Comparison of ENCODE assay signal across 25 mouse cellular contexts in genomic region chr9:80465381-80465780, GRCm38 (mm10). TPM values are rescaled to one million over a fixed set of nuclear protein-coding genes. Genes with fewer than 3 reads are reported as not detected.
DNase-seq lines count a peak whose midpoint lies in the region; ATAC-seq lines count a peak whose summit lies in the region.
"Had no signal": no experiment of that assay in that cellular context is flagged by ENCODE, and none has a peak within 500 bp of the region (broad histone marks: within the 10 kb centered on the region; RNA-seq: fewer than 3 reads in every experiment).

Gene Impg1 (minus strand): TSS chr9:80465481.

- H3K4me2 ChIP-seq in heart, embryonic 11.5 days: 0 out of 2 replicates have a peak within 1 kb of the TSS, but pooled peaks have one; percentile 30
- H3K4me2 ChIP-seq: embryonic facial prominence, embryonic 13.5 days; embryonic facial prominence, embryonic 15.5 days; forebrain, embryonic 12.5 days had no signal

- H3K27ac ChIP-seq in heart, embryonic 11.5 days (ENCODE audit: low read depth, low read length): no peak within 1 kb of the TSS
- H3K27ac ChIP-seq: embryonic facial prominence, embryonic 13.5 days; embryonic facial prominence, embryonic 15.5 days; forebrain, embryonic 10.5 days; forebrain, embryonic 12.5 days had no signal

- 0 out of 2 replicates have a peak, but pooled peaks cover 4% of the 10 kb centered on the region for H3K4me1 ChIP-seq in heart, embryonic 11.5 days (ENCODE audit: control insufficient read depth, insufficient read depth, low read length)
- H3K4me1 ChIP-seq: embryonic facial prominence, embryonic 13.5 days; embryonic facial prominence, embryonic 15.5 days; forebrain, embryonic 10.5 days; forebrain, embryonic 12.5 days had no signal

- no peaks in the 10 kb centered on the region for H3K27me3 ChIP-seq in heart, embryonic 11.5 days (ENCODE audit: control insufficient read depth, insufficient read depth, low read length)
- H3K27me3 ChIP-seq: embryonic facial prominence, embryonic 13.5 days; embryonic facial prominence, embryonic 15.5 days; forebrain, embryonic 12.5 days had no signal

- no peak within 1 kb of the TSS for H3K4me3 ChIP-seq in heart, embryonic 11.5 days (ENCODE audit: low read depth, low read length)
- H3K4me3 ChIP-seq: embryonic facial prominence, embryonic 13.5 days; embryonic facial prominence, embryonic 15.5 days; erythroblast, embryonic 14.5 days; forebrain, embryonic 10.5 days; forebrain, embryonic 12.5 days had no signal

- no peak for ATAC-seq in heart, embryonic 11.5 days (replicated peaks; ENCODE audit: insufficient number of reproducible peaks, low FRiP score, low TSS enrichment)
- ATAC-seq: forebrain, embryonic 14.5 days had no signal

- H3K9me3 ChIP-seq in heart, embryonic 11.5 days (replicated peaks; ENCODE audit: control insufficient read depth, low read length): no peaks in the 10 kb centered on the region
- H3K9me3 ChIP-seq: embryonic facial prominence, embryonic 13.5 days; embryonic facial prominence, embryonic 15.5 days; forebrain, embryonic 10.5 days; forebrain, embryonic 12.5 days had no signal

- H3K36me3 ChIP-seq in heart, embryonic 11.5 days (ENCODE audit: control insufficient read depth, insufficient read depth, low read length): no peaks in the 10 kb centered on the region
- H3K36me3 ChIP-seq: embryonic facial prominence, embryonic 13.5 days; embryonic facial prominence, embryonic 15.5 days; forebrain, embryonic 10.5 days; forebrain, embryonic 12.5 days had no signal

- 26% methylated on average over 6 of the region's 6 CpGs for WGBS in heart, embryonic 11.5 days (ENCODE audit: insufficient replicate concordance)

- no peak within 1 kb of the TSS for H3K9ac ChIP-seq in heart, embryonic 11.5 days (ENCODE audit: low read depth, low read length)
- H3K9ac ChIP-seq: embryonic facial prominence, embryonic 13.5 days; embryonic facial prominence, embryonic 15.5 days; forebrain, embryonic 12.5 days had no signal

- no peak for DNase-seq in heart, adult 11 months
- DNase-seq in right cerebral cortex, adult 18-20 months: peak; percentile 1
- DNase-seq in right cerebral cortex, postnatal 4 days: no peak
- DNase-seq in retina, postnatal 7 days (ENCODE audit: low read depth, low spot score): peak; percentile 48
- no peak for DNase-seq in lung, postnatal 14 days
- DNase-seq: adrenal gland, adult 2 months; adrenal gland, postnatal 10 days; adrenal gland, postnatal 25 days; cerebellum, adult 11 months; cerebellum, adult 18-20 months; cerebellum, adult 8-10 months; cerebellum, adult 9-11 months; cerebellum, postnatal 14 days; cerebellum, postnatal 36 days; embryo, embryonic 11 days had no signal

RNA-seq across cellular contexts. Expression of gene Impg1, which starts in this region (rescaled TPM):
- polyA plus RNA-seq in heart, embryonic 11.5 days (2014; fragmentation: Nextera tagmentation; extraction: Ambion mirVana): 0.14 and 0.28 TPM in 2 replicates
- polyA plus RNA-seq: adrenal gland, adult 2 months; brain, embryonic 14.5 days; C2C12; embryonic facial prominence, embryonic 11.5 days; embryonic facial prominence, embryonic 13.5 days; erythroblast, embryonic 14.5 days; forebrain, embryonic 10.5 days; forebrain, embryonic 12.5 days; forebrain, embryonic 14.5 days had no signal

Comparison
In these comparisons a context has a peak if more than half of its experiments do, and no peak if none do; other contexts are left out.
1. DNase-seq: peak in right cerebral cortex, adult 18-20 months (single experiment) and retina, postnatal 7 days (single experiment); none in heart, adult 11 months (single experiment), right cerebral cortex, postnatal 4 days (single experiment) and lung, postnatal 14 days (single experiment).